Mouse (Mus musculus) kidney, embryonic 16.5 days (tissue): ENCODE results near the gene Gm11084. TPM values are rescaled to one million over a fixed set of nuclear protein-coding genes. Genes with fewer than 3 reads are reported as not detected.
"Not testable (repeated sequence)": the region's sequence is repeated elsewhere in the genome, so short reads cannot be mapped to it uniquely, and the experiment has no call there.

ENCODE experiments used
- ATAC-seq: fragments of 200-750 bp; cut with Nextera tagmentation; 2 replicates; pipeline ENCODE4 v1.8.0; 2017; ENCODE audit warnings: moderate TSS enrichment; ENCODE audit not compliant: low FRiP score, low TSS enrichment
- H3K27ac ChIP-seq: fragments of 300-500 bp; sonication (generic); 2 replicates; pipeline ENCODE4 v1.5.1; 2014; ENCODE audit warnings: low read length
- H3K27me3 ChIP-seq: fragments of 300-500 bp; sonication (generic); 2 replicates; pipeline ENCODE4 v1.6.1; 2014; ENCODE audit warnings: low read length, control low read depth, mixed read lengths; ENCODE audit not compliant: insufficient read depth
- H3K36me3 ChIP-seq: fragments of 300-500 bp; sonication (generic); 2 replicates; pipeline ENCODE4 v1.6.1; 2014; ENCODE audit warnings: low read length, control low read depth, mixed read lengths; ENCODE audit not compliant: insufficient read depth
- H3K4me1 ChIP-seq: fragments of 300-500 bp; sonication (generic); 2 replicates; pipeline ENCODE4 v1.6.1; 2014; ENCODE audit warnings: low read length, control low read depth, mixed read lengths; ENCODE audit not compliant: insufficient read depth
- H3K4me2 ChIP-seq: fragments of 300-500 bp; sonication (generic); replicated peaks from 2 replicates; pipeline ENCODE4 v1.6.1; 2014; ENCODE audit warnings: low read depth, low read length
- H3K4me3 ChIP-seq: fragments of 300-500 bp; sonication (generic); 2 replicates; pipeline ENCODE4 v1.5.1; 2014; ENCODE audit warnings: mild to moderate bottlenecking, low read length
- H3K9ac ChIP-seq: fragments of 300-500 bp; sonication (generic); replicated peaks from 2 replicates; pipeline ENCODE4 v1.6.1; 2014; ENCODE audit warnings: low read length
- H3K9me3 ChIP-seq: fragments of 300-500 bp; sonication (generic); 2 replicates; pipeline ENCODE4 v1.6.1; 2016; ENCODE audit warnings: low read length, control low read depth
- WGBS: fragments of 180-500 bp; shearing (Covaris S2); extraction: QIAGEN DNeasy Blood & Tissue Kit; methylation state at CpG from one replicate; pipeline ENCODE4 v1.1.7; 2014; 5-methylcytosine and 5-hydroxymethylcytosine counted together
- polyA plus RNA-seq: library from polyadenylated mRNA; unstranded; fragments of >200 nt; fragmentation: Nextera tagmentation; extraction: Ambion mirVana; gene quantifications from 2 replicates; pipeline ENCODE4 v1.2.1, GENCODE M21; 2015

The Gm11084 gene
- not detected in 2 replicates for polyA plus RNA-seq

DNA sequence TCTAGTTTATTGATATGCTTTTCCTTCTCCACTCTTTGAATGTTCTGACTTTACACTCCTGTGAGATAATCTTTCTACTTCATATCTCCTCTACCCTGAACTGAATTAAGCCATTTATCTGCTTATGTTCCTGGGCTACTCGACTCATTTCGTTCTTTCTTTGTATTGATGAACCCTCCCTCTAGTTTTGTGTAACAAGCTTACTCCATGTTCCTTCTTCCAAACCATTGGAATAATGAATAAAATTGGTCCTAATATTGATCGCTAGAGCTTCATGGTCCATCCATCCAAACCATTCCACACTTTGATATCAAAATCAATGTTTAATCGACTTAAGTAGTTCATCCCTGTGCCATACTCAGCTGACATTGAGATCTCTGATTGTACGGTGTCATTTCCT is at the start of gene Gm11084:
Gene Gm11084, minus strand, starts transcription at position 101 of the 400 bp plus-strand sequence.
- H3K36me3 ChIP-seq, result no peaks in the 10 kb centered on the region
- no peak within 1 kb of the TSS for H3K27ac ChIP-seq
- WGBS, result 91% methylated on average over 5 of the region's 5 CpGs
- H3K9me3 ChIP-seq, result peaks cover 14% of the 10 kb centered on the region
- no peak within 1 kb of the TSS for H3K9ac ChIP-seq
- peaks cover 4% of the 10 kb centered on the region; the same call in 1 of the 2 replicates for H3K4me1 ChIP-seq
- no peak within 1 kb of the TSS for H3K4me2 ChIP-seq
- no peak for ATAC-seq
- H3K27me3 ChIP-seq, result no peaks in the 10 kb centered on the region
- no peak within 1 kb of the TSS for H3K4me3 ChIP-seq

DNA sequence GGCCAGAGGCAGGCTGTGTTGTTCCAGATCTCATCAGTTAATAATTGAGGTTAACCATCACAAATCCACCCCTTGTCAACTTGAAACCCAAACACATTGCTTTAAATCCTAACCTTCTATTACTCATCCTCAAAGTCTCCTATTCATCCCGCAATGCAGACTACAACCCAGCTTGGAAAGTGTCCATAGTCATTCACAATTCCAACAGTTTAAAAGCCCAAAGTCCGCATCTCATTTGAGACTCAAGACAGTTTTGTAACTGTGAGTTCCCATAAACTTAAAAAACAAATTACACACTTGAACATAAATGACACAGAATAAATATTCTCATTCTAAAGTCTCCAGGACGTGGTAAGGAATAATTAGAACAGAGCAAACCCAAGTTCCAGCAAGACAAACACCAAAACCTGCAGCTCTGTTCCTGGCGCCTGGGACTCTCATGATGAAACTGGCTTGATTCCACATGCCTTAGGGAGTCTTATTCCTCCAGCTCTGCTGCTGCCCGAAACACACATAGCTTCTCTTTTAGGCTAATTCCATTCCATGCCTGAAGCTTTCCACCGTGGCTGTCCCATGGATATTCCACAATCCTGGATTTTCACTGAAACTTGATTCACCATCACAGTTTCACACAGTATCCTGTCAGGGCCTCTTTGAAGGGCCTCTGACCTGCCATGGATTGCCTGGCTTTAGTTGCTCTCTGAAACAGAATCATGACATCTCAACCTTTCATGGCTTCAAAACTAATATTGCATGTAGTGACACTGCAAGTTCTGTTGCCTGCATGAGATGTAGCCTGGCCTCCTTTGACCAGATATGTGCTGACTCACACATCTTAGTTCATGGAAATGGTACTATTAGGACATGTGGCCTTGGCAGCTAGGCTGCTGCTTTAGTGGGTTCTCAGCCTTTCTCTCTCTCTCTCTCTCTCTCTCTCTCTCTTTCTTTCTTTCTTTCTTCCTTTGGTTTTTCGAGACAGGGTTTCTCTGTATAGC is 44.8 kb upstream of the Gm11084 start:
- H3K27ac ChIP-seq, result no peak overlapping the region
- no peak for ATAC-seq

DNA sequence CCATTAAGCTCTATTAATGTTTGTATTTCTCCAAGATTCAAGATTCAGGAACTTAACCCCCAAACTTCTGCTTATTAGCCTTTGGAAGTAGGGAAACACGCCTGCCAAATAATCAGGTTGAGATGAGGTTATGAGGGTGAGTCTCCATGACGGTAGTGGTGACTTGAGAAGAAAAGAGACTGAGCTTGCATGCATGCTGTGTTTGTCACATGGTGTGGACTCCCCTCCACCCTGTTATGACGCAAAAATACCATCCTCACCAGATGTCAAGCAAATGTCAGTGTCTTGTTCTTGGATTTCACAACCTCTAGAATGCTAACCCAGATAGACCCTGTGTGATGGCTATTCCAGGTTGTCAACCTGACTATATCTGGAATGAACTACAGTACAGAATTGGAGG is 43.3 kb upstream of the Gm11084 start:
- H3K27ac ChIP-seq, result no peak overlapping the region
- 89% methylated on average over 3 of the region's 3 CpGs for WGBS
- H3K4me1 ChIP-seq, result no peaks in the 10 kb centered on the region
- no peak overlapping the region for H3K4me3 ChIP-seq
- H3K4me2 ChIP-seq, result no peak overlapping the region
- ATAC-seq, result no peak
- no peaks in the 10 kb centered on the region for H3K27me3 ChIP-seq
- no peaks in the 10 kb centered on the region for H3K36me3 ChIP-seq
- no peak overlapping the region for H3K9ac ChIP-seq
- no peaks in the 10 kb centered on the region for H3K9me3 ChIP-seq

More for the DNA sequence above, 44.8 kb upstream of the Gm11084 start:
- no peak overlapping the region for H3K4me3 ChIP-seq
- H3K27me3 ChIP-seq, result no peaks in the 10 kb centered on the region
- no peak overlapping the region for H3K4me2 ChIP-seq
- no peaks in the 10 kb centered on the region for H3K9me3 ChIP-seq
- H3K4me1 ChIP-seq, result no peaks in the 10 kb centered on the region
- 79% methylated on average over 7 of the region's 7 CpGs for WGBS
- no peak overlapping the region for H3K9ac ChIP-seq
- H3K36me3 ChIP-seq, result no peaks in the 10 kb centered on the region

DNA sequence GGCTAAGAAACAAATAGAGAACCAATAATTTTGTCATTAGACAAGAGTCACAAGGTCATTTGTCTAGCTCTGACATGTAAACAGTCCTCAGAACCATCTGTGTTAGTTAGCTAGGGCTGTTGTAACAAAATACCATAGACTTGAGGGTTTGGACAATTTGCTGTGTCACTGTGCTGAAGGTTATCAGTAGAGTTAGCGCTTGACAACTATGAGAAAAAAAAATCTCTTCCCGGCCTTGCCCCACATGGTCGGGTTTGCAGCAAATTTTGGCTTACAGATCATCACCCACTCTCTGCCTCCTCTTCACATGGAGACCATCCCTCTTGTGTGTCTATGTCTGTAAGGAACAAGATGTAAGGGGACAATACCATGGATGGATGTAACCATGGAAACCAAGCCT is 41.5 kb upstream of the Gm11084 start:
- no peak for ATAC-seq
- no peak overlapping the region for H3K27ac ChIP-seq
- WGBS, result 83% methylated on average over 3 of the region's 3 CpGs

DNA sequence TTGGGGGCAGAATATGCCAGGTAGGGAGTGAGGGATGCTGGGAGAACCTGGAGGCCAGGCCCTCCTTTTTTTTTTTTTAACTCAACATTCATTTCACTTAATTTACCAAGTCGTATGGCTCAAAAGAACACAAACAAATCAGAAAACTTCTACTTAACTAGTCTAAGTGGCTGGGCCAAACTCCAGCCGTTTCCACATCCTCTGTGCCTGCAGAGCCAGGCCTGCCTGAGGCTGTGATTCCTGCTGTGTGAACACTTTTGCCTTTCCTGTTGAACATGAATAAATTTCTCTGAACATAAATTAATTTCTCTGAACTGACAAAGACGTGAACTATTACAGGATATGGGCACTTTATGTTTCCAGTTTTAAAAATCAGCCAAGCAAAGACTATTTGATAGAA is 40.6 kb upstream of the Gm11084 start:
- Histone ChIP-seq H3K9ac (no peak overlapping the region), H3K4me2 (no peak overlapping the region), H3K4me1 (no peaks in the 10 kb centered on the region), H3K36me3 (no peaks in the 10 kb centered on the region), H3K27ac (no peak overlapping the region), H3K27me3 (no peaks in the 10 kb centered on the region), H3K4me3 (no peak overlapping the region), H3K9me3 (no peaks in the 10 kb centered on the region)
- WGBS, result 41% methylated on average over 3 of the region's 3 CpGs
- ATAC-seq, result no peak

More for the DNA sequence above, 41.5 kb upstream of the Gm11084 start:
- H3K4me1 ChIP-seq, result no peaks in the 10 kb centered on the region
- no peaks in the 10 kb centered on the region for H3K36me3 ChIP-seq
- H3K4me3 ChIP-seq, result no peak overlapping the region
- no peak overlapping the region for H3K4me2 ChIP-seq
- H3K27me3 ChIP-seq, result no peaks in the 10 kb centered on the region
- no peak overlapping the region for H3K9ac ChIP-seq
- no peaks in the 10 kb centered on the region for H3K9me3 ChIP-seq

DNA sequence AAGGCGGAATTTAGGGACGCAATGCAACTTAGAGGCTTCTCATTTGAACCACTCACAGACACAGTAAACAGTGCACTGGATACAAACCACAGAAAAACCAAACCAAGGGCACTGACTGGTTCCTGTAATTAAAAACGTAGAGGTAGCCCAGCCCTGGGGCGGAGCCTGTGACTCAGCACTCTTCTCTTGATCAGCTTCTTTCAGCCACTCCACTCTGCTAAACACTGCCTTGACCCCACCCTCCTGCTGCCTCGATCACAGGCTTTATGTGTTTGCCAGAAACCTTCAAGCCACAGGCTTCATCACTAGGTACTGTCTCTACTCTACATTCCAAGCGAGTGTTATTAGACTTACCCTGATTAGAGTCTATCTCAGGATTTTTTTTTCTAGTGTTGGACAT is 37.3 kb upstream of the Gm11084 start:
- WGBS, result 47% methylated on average over 6 of the region's 6 CpGs
- Histone ChIP-seq H3K27ac (no peak overlapping the region), H3K27me3 (no peaks in the 10 kb centered on the region), H3K4me1 (no peaks in the 10 kb centered on the region), H3K9ac (no peak overlapping the region), H3K36me3 (no peaks in the 10 kb centered on the region), H3K9me3 (no peaks in the 10 kb centered on the region), H3K4me3 (no peak overlapping the region), H3K4me2 (no peak overlapping the region)
- no peak for ATAC-seq

DNA sequence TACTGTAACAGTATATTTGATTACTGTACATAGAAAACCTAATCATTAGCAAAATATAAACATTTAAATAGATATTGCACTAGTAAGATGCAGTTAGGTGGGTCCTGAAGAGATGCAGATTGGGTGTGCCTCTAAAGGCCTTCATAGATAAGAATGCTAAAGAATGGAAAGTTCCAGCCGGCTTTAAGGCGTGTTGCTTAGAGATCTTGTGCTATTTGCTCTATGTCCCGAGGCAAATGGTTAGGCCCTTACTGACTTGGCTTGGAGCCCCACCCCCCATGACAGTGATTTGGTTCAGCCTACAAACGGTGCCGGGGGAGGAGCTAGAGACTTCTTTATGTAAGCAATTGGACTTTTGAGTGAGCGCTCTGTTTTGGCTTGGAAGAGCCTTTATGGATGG is 34.5 kb upstream of the Gm11084 start:
- H3K9ac ChIP-seq, result no peak overlapping the region
- ATAC-seq, result no peak
- H3K4me2 ChIP-seq, result no peak overlapping the region
- no peaks in the 10 kb centered on the region for H3K36me3 ChIP-seq
- H3K4me1 ChIP-seq, result no peaks in the 10 kb centered on the region
- no peak overlapping the region for H3K27ac ChIP-seq
- WGBS, result 81% methylated on average over 6 of the region's 6 CpGs
- no peaks in the 10 kb centered on the region for H3K27me3 ChIP-seq
- peaks cover 4% of the 10 kb centered on the region; the same call in 1 of the 2 replicates for H3K9me3 ChIP-seq
- H3K4me3 ChIP-seq, result no peak overlapping the region

DNA sequence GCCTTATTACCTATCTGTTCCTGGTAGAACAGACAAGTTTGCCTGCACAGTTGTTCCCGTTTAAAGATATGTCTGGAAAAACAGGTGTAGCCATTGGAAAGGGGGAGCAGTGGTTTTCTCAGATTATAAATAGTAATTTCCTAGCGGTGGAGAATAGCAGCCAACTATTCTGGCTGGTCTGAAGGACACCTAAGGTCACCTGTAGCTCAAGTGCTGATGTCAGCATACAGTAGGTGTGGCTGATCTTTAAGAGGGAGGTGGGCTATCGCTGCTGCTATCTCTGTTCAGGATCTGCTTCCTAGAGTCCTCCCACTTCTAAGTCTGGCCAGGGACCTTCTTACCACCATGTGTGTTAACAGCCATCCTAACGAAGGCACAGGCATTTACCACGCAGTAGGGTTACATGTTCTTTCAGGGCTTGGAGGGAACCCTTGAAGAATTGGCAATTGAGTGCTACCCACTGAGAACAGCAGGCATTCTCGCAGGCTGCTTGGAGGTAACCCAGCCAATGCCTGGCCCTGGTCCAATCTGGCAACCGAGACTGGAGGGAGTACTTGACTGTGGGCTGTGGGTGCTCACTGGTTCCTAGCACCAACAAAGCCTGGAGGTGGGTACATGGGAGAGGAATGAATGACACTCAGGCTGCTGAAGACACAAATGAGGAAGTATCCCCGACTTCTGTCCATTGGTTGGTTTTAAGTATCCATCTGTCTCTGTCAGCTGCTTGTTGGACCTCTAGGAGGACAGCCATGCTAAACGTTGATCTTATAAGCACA is 33.0 kb upstream of the Gm11084 start:
- no peak overlapping the region for H3K4me2 ChIP-seq
- H3K27me3 ChIP-seq, result no peaks in the 10 kb centered on the region
- H3K9me3 ChIP-seq, result peaks cover 4% of the 10 kb centered on the region; the same call in 1 of the 2 replicates
- H3K27ac ChIP-seq, result no peak overlapping the region
- no peaks in the 10 kb centered on the region for H3K36me3 ChIP-seq
- ATAC-seq, result no peak
- no peak overlapping the region for H3K9ac ChIP-seq
- no peak overlapping the region for H3K4me3 ChIP-seq
- 77% methylated on average over 9 of the region's 9 CpGs for WGBS
- H3K4me1 ChIP-seq, result no peaks in the 10 kb centered on the region

DNA sequence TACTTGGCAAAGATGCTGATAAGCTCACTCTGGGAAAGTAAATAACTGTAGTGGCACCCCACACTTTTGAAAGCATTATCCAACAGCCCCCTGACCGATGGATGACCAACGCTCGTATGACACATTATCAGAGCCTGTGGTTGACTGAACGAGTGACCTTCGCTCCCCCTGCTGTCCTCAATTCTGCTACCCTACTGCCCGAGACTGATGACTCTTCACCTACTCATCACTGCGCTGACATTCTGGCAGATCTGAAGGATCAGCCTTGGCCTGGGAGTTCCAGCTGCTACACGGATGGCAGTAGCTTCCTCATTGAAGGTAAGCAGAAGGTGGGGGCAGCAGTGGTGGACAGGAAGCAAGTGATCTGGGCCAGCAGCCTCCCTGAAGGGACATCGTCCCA is 27.5 kb upstream of the Gm11084 start:
- ATAC-seq, H3K4me3 ChIP-seq, H3K4me1 ChIP-seq, H3K9ac ChIP-seq, H3K4me2 ChIP-seq, H3K36me3 ChIP-seq, H3K27me3 ChIP-seq, H3K27ac ChIP-seq: not testable (repeated sequence)
- H3K9me3 ChIP-seq, result peaks cover 19% of the 10 kb centered on the region
- 81% methylated on average over 9 of the region's 9 CpGs for WGBS
